Mouse (Mus musculus) CD4-positive naive resting alpha-beta T cell, adult 76 days (primary cell): ENCODE results near the gene Zfp975. TPM values are rescaled to one million over a fixed set of nuclear protein-coding genes. Genes with fewer than 3 reads are reported as not detected.

Experiments used
- total RNA-seq: library from RNA; stranded (reverse); gene quantifications from one replicate; pipeline ENCODE4 v1.2.4, GENCODE M21; 2023

The Zfp975 gene
- 0.29 TPM for total RNA-seq

DNA sequence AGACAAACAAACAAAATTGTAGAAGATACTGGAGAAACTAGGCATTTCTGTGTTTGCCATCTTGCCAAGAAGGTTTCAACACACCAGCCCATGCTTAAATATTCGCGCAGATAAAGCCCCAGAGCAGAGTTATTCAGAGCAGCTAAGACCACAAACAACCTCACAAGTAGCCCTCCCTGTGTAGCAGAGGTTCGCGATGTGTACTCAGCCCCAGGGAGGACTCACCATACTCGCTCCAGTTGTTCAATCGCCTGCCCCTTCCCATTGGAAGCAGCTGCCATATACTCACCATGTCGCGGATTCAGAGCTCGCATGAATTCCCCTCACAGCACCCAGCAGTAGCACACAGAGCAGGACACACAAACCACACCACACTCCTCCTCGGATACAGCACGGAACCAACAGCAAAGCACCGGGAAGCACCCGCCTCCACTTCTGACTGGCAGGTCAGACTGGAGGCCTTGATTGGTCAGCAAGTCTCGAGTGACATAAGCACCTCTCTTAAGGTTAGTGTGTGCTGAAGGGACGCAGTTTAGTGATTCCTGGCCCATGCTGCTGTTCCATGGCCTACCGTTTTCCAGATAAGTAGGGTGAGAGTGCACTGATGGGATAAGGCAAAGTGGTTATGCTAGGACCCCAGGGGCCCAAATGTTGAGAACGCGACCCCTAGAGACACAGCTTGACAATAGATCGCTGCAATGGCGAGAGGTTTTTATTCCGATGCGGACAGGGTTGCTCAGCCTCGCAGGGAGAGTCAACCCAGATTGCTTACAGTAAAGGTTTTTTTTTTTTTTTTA, at the start of gene Zfp975:
Zfp975 (minus strand) TSS at position 381 of the 797 bp plus-strand sequence.

DNA sequence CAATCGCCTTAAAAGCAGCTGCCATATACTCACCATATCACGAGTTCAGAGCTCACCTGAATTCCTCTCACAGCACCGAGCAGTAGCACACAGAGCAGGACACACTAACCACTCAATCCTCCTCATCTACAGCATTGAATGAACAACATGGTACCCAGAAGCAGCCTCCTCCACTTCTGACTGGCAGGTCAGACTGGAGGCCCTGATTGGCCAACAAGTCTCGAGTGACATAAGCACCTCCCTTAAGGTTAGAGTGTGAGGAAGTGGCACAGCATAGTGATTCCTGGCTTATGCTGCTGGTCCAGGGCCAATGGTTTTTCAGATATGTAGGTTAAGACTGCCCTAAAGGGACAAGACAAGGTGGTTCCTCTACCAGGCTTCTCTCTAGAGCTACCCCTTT, 34.4 kb upstream of the Zfp975 start, which contains the start of gene Gm17067:
Gm17067 (minus strand) TSS at position 101 of the 400 bp plus-strand sequence.

DNA sequence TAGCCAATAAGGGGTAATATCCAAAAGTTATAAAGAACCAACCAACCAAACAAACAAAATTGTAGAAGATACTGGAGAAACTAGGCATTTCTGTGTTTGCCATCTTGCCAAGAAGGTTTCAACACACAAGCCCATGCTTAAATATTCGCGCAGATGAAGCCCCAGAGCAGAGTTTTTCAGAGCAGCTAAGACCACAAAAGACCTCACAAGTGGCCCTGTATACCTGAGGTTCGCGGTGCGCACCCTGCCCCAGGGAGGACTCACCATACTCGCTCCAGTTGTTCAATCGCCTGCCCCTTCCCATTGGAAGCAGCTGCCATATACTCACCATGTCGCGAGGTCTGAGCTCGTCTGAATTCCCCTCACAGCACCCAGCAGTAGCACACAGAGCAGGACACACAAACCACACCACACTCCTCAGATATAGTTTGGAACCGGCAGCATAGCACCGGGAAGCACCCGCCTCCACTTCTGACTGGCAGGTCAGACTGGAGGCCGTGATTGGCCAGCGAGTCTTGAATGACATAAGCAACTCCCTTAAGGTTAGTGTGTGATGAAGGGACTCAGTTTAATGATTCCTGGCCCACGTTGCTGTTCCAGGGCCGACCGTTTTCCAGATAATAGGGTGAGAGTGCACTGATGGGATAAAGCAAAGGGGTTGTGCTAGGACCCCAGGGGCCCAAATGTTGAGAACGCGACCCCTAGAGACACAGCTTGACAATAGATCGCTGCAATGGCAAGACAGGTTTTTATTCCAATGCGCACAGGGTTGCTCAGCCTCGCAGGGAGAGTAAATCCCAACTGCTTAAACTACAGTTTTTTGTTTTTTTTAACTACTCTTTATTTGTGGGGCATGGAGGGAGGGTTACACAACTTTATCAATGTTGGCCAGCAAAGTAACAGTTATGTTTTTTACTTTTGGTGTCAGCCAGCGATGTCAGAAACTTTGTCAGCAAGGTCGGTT, 50.1 kb downstream of the Zfp975 start, which contains the start of gene Zfp976:
Zfp976 (minus strand) TSS at position 437 of the 964 bp plus-strand sequence.

Other genes with a start within 250 kb of the Zfp975 start
- gene 4933421I07Rik, start 244.6 kb downstream of the Zfp975 start, total RNA-seq = not detected
- 23.7 TPM for gene Zfp141, start 187.0 kb downstream of the Zfp975 start, total RNA-seq
- not detected for gene Gm21028, start 114.2 kb downstream of the Zfp975 start, total RNA-seq
- gene Zfp977, start 100.2 kb downstream of the Zfp975 start, total RNA-seq = not detected
- gene Zfp976, start 50.2 kb downstream of the Zfp975 start, total RNA-seq = not detected
- gene Gm17067, start 34.3 kb upstream of the Zfp975 start, total RNA-seq = not detected
- gene Vmn2r62, start 100.8 kb upstream of the Zfp975 start, total RNA-seq = not detected
- gene Gm2381, start 174.5 kb upstream of the Zfp975 start, total RNA-seq = not detected
- gene Vmn2r63, start 241.1 kb upstream of the Zfp975 start, total RNA-seq = not detected